Mouse (Mus musculus) T-helper 17 cell (primary cell): ENCODE measurements around the gene Synpo2.

Experiments used
- in situ Hi-C, 2 experiments: fragments of 300-600 bp; cut with MboI, MseI; formaldehyde crosslinking; loops; 1 replicate in 1 of 2; 2 replicates in 1 of 2; pipeline ENCODE4 v1.15.1; 2025; ENCODE audit warnings: high pct_unique_total_duplicates in 2 of 2

Synpo2 gene

GRCm38 (mm10) chr3:123235921-123236320 lies at the start of gene Synpo2:
Synpo2 (minus strand) TSS chr3:123236149.
- in situ Hi-C loops = loop anchor here in 1 of 2 experiments (5.0 kb wide), 1 partner anchor 86 kb away; no protein-coding TSS in a partner anchor

GRCm38 (mm10) chr3:123285649-123286048 lies 49.7 kb upstream of the Synpo2 start:
- in situ Hi-C loops = loop anchor here in 1 of 2 experiments (10.0 kb wide), 1 partner anchor 881 kb away; no protein-coding TSS in a partner anchor

- in situ Hi-C loops = loop anchor here in 1 of 2 experiments (10.0 kb wide), 1 partner anchor 879 kb away; no protein-coding TSS in a partner anchor
These were observed 48.3 kb upstream of the Synpo2 start for GRCm38 (mm10) chr3:123284284-123284683.

GRCm38 (mm10) chr3:123282866-123283615 lies 47.1 kb upstream of the Synpo2 start:
- in situ Hi-C loops = loop anchor here in 1 of 2 experiments (10.0 kb wide), 1 partner anchor 878 kb away; no protein-coding TSS in a partner anchor

- in situ Hi-C loops = loop anchor here (10.0 kb wide), 2 partner anchors 343 to 1853 kb away; partner anchors contain the start of gene 1810037I17Rik (in 2 of the 2)
These were observed 31.8 kb upstream of the Synpo2 start for GRCm38 (mm10) chr3:123267741-123268201.

GRCm38 (mm10) chr3:123266753-123267651 lies 31.1 kb upstream of the Synpo2 start, which contains the start of gene Sec24d:
Sec24d (plus strand) TSS chr3:123267455.
- in situ Hi-C loops = loop anchor here (10.0 kb wide), 2 partner anchors 342 to 1852 kb away; partner anchors contain the start of gene 1810037I17Rik (in 2 of the 2)

- in situ Hi-C loops = loop anchor here (10.0 kb wide), 2 partner anchors 340 to 1850 kb away; partner anchors contain the start of gene 1810037I17Rik (in 2 of the 2)
These were observed 28.8 kb upstream of the Synpo2 start for GRCm38 (mm10) chr3:123264706-123265105.

GRCm38 (mm10) chr3:123258709-123259108 lies 22.8 kb upstream of the Synpo2 start:
- in situ Hi-C loops = no loop called here

GRCm38 (mm10) chr3:123256181-123257101 lies 20.5 kb upstream of the Synpo2 start:
- in situ Hi-C loops = no loop called here

GRCm38 (mm10) chr3:123245646-123246045 lies 9.7 kb upstream of the Synpo2 start:
- in situ Hi-C loops = no loop called here

GRCm38 (mm10) chr3:123244376-123244775 lies 8.4 kb upstream of the Synpo2 start:
- in situ Hi-C loops = no loop called here

- in situ Hi-C loops = loop anchor here in 1 of 2 experiments (5.0 kb wide), 1 partner anchor 85 kb away; no protein-coding TSS in a partner anchor
These were observed 1.5 kb upstream of the Synpo2 start for GRCm38 (mm10) chr3:123237446-123237845.

GRCm38 (mm10) chr3:123237039-123237438 lies 1.1 kb upstream of the Synpo2 start:
- in situ Hi-C loops = loop anchor here in 1 of 2 experiments (5.0 kb wide), 1 partner anchor 85 kb away; no protein-coding TSS in a partner anchor

- in situ Hi-C loops = loop anchor here in 1 of 2 experiments (5.0 kb wide), 1 partner anchor 87 kb away; no protein-coding TSS in a partner anchor
These were observed 454 bp downstream of the Synpo2 start for GRCm38 (mm10) chr3:123235495-123235894.

- in situ Hi-C loops = no loop called here
These were observed 1.6 kb downstream of the Synpo2 start for GRCm38 (mm10) chr3:123234191-123234836.

GRCm38 (mm10) chr3:123231639-123232038 lies 4.3 kb downstream of the Synpo2 start:
- in situ Hi-C loops = no loop called here

- in situ Hi-C loops = loop anchor here in 1 of 2 experiments (5.0 kb wide), 1 partner anchor 90 kb away; no protein-coding TSS in a partner anchor
These were observed 8.7 kb downstream of the Synpo2 start for GRCm38 (mm10) chr3:123227276-123227675.

GRCm38 (mm10) chr3:123218646-123219045 lies 17.3 kb downstream of the Synpo2 start:
- in situ Hi-C loops = no loop called here

- in situ Hi-C loops = no loop called here
These were observed 27.1 kb downstream of the Synpo2 start for GRCm38 (mm10) chr3:123208891-123209290.
